Mouse (Mus musculus) heart, postnatal 14 days (tissue): Measurements from ENCODE around the gene E330021D16Rik. TPM values are rescaled to one million over a fixed set of nuclear protein-coding genes. Genes with fewer than 3 reads are reported as not detected.

ENCODE experiments used
- total RNA-seq, 2 experiments: library from RNA; stranded (reverse); gene quantifications; 2 replicates each; pipeline ENCODE4 v1.2.3; 2021

The E330021D16Rik gene
- total RNA-seq, 2 experiments from 2014 or later: not detected

Other genes with a start within 250 kb of the E330021D16Rik start
- under 1 TPM in 1 of 2 experiments, not detected in 1; 0.02 TPM for gene Grin2b, start 242.1 kb downstream of the E330021D16Rik start, total RNA-seq
- not detected for gene Gm8994, start 88.0 kb downstream of the E330021D16Rik start, total RNA-seq
- gene Atf7ip, start 90.6 kb upstream of the E330021D16Rik start, total RNA-seq: 100 to 1,000 TPM in 1 of 2 experiments, 10 to 100 TPM in 1; 92.6 to 107 TPM
- 10 to 100 TPM; 30.5 to 34.4 TPM for gene Plbd1, start 246.4 kb upstream of the E330021D16Rik start, total RNA-seq